Mouse (Mus musculus) kidney, adult 11 months (tissue): ENCODE data around the gene Ncbp1.

Experiments
- DNase-seq: peaks from one replicate; pipeline ENCODE4 v3.0.0; 2022

Ncbp1 gene

GRCm38 (mm10) chr4:46221090-46221489, 82.7 kb downstream of the Ncbp1 start:
- DNase-seq = no peak
